Mouse (Mus musculus): Measurements from ENCODE around the gene Klhdc1.
A peak's percentile ranks its signal among the peaks of the same experiment; 100 is the strongest.

The Klhdc1 gene

GRCm38 (mm10) chr12:69297411-69298150, 56.6 kb downstream of the Klhdc1 start:
- DNase-seq = no peak

GRCm38 (mm10) chr12:69298281-69298680, 57.3 kb downstream of the Klhdc1 start:
- no peak for DNase-seq

GRCm38 (mm10) chr12:69299231-69299630, 58.3 kb downstream of the Klhdc1 start:
- DNase-seq = peak; percentile 40

GRCm38 (mm10) chr12:69299831-69300230, 58.9 kb downstream of the Klhdc1 start:
- DNase-seq = no peak

GRCm38 (mm10) chr12:69300391-69300790, 59.4 kb downstream of the Klhdc1 start:
- DNase-seq = no peak

GRCm38 (mm10) chr12:69302171-69302570, 61.2 kb downstream of the Klhdc1 start:
- DNase-seq = no peak

- DNase-seq = no peak
These were observed 63.1 kb downstream of the Klhdc1 start for GRCm38 (mm10) chr12:69304051-69304450.

- DNase-seq = no peak
These were observed 65.4 kb downstream of the Klhdc1 start for GRCm38 (mm10) chr12:69306333-69306732.

- no peak for DNase-seq
These were observed 68.7 kb downstream of the Klhdc1 start for GRCm38 (mm10) chr12:69309659-69310058.

GRCm38 (mm10) chr12:69318431-69318830, 77.5 kb downstream of the Klhdc1 start:
- DNase-seq = no peak

GRCm38 (mm10) chr12:69331187-69331586, 90.2 kb downstream of the Klhdc1 start:
- no peak for DNase-seq

GRCm38 (mm10) chr12:69332147-69332546, 91.2 kb downstream of the Klhdc1 start:
- no peak for DNase-seq

GRCm38 (mm10) chr12:69333547-69333946, 92.6 kb downstream of the Klhdc1 start:
- no peak for DNase-seq

Data from cerebellum, adult 9-11 months (tissue).